Mouse (Mus musculus): ENCODE data around the gene Card6.

DNA sequence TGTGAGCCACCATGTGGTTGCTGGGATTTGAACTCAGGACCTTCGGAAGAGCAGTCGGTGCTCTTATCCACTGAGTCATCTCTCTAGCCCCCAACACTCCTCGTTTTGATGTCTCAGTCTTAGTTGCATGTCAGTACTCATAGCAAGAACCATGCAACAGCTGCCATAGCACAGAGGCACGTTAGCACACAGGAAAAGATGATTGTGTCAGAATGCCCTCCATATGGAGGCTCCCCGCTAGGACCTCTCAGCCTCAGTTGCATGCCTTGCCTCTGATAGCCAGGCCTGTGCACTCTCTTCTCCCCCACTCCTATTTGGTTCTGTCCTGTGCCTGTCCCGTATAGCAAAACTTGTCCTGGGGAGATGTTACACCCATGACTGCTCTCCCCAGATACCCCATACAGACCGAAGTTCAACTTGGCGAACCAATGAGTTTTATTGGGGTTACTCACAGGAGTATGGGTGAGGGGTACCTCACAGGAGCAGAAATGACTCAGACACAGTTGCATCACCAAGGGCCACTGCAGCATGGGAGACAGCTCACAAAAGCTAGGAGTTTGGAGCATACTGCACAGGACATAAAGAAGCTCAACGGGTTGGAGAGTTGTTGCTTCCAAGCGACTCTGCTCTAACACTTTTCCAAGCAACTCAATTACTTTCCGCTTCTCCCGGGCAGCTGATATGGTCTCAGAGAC is 20.9 kb upstream of the Card6 start:
- TF ChIP-seq CTCF (IDR thresholded peaks at IDR 0.05; ENCODE audit: extremely low read depth, insufficient read depth, insufficient read length, insufficient replicate concordance) (no peak), POLR2A (IDR thresholded peaks at IDR 0.05; ENCODE audit: low read depth, low read length) (no peak)
